Mouse (Mus musculus) brown adipose tissue, adult 24 weeks (tissue): ENCODE measurements around the gene Foxf1. TPM values are rescaled to one million over a fixed set of nuclear protein-coding genes. Genes with fewer than 3 reads are reported as not detected.
A peak's percentile ranks its signal among the peaks of the same experiment; 100 is the strongest.

ENCODE experiments used
- H3K27ac ChIP-seq: fragments of 200-500 bp; replicated peaks from 2 replicates; pipeline ENCODE4 v1.5.1; 2012; ENCODE audit warnings: low read depth, mild to moderate bottlenecking, low read length
- H3K4me1 ChIP-seq: fragments of 200-500 bp; 2 replicates; pipeline ENCODE4 v1.6.1; 2012; ENCODE audit warnings: low read length, mixed read lengths; ENCODE audit not compliant: control insufficient read depth, insufficient read depth, insufficient read length
- H3K4me3 ChIP-seq: fragments of 200-500 bp; 2 replicates; pipeline ENCODE4 v1.5.1; 2012; ENCODE audit warnings: low read depth, mild to moderate bottlenecking, low read length, moderate library complexity; ENCODE audit not compliant: insufficient read depth
- polyA plus RNA-seq: library from polyadenylated mRNA; stranded (reverse); fragments of >200 nt; gene quantifications from 2 replicates; pipeline ENCODE4 v1.2.4, GENCODE M21; 2012; ENCODE audit not compliant: missing spikeins, insufficient read depth, insufficient read length

Foxf1 gene
- polyA plus RNA-seq, 1 experiment, result not detected

DNA sequence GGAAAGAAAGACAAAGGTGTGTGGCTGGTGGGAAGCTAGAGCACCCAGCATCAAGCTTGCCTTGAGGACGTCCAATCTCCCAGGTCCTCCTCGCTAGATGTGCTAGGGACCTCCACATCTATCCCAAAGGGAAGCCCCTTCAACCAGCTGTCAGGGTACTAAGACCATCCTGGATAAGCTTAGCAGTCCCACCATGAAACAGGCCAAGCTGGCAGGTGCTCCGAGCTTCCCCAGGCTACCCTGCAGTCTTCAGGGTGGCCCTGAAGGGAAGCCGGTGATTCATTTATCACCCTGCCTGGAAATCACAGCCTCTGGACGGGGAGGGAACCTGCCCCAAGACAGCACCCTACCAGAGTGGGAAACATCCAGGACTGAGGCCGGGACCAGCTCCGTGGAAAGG is 7.6 kb upstream of the Foxf1 start:
- H3K4me3 ChIP-seq, result no peak overlapping the region
- H3K4me1 ChIP-seq, result no peaks in the 10 kb centered on the region
- H3K27ac ChIP-seq, result no peak overlapping the region

DNA sequence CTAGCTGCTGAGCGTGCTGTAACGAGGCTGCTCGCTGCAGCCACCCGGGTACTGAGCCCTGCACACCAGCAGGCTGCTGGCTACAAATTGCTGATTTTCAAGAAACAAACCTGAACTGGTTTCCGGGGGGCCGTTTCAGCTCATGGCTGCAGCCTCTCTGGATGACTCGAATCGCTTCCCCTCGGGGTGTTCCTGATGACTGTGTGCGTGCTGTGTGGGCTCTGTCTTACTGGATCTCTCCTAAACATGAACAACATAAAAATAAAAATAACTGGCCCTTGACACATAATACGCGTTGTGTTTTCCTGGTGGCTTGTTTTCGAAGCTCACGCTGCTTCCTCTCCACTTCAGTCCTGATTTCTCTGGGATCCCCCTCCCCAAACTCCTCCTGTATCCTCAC is 5.5 kb upstream of the Foxf1 start:
- Histone ChIP-seq H3K27ac (no peak overlapping the region), H3K4me3 (no peak overlapping the region), H3K4me1 (no peaks in the 10 kb centered on the region)

DNA sequence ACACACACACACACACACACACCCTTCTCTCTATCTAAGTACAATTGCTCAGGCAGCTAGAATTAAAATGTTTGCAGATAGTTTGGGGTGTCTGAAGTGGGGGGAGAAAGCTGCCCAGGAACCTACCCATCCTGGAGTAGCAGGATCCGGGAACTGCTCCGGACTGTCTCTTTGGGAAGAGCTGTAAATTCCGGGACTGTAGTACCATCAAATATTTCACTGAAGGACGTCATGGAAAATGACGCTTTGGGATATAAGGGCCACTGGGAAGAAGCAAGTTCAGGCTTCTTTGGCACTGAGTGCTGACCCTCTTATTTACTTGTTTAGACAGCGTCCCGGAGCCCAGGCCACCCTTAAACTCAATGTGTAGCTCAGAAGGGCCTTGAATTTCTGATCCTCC is 5.0 kb upstream of the Foxf1 start:
- H3K4me1 ChIP-seq, result no peaks in the 10 kb centered on the region
- H3K27ac ChIP-seq, result no peak overlapping the region
- no peak overlapping the region for H3K4me3 ChIP-seq

DNA sequence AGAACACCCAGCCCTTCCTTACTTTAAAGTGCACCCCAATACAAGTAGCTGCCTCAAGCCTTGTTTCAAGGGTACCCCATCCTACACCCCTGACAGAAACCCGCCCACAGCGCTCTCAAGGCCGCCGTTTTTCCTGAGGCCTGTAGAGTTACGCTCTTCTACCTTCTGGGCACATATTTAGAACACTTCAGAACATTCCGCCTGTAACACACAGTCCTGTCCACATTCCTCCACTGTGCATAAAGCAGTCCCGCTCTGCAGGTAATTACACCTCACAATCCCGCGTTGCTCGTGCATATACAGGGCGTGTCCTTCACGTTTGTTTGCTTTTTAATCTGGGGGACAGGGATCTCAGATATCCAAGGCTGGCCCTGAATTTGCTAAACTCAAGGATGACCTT is 4.2 kb upstream of the Foxf1 start:
- H3K4me1 ChIP-seq, result no peaks in the 10 kb centered on the region
- no peak overlapping the region for H3K4me3 ChIP-seq
- H3K27ac ChIP-seq, result no peak overlapping the region

DNA sequence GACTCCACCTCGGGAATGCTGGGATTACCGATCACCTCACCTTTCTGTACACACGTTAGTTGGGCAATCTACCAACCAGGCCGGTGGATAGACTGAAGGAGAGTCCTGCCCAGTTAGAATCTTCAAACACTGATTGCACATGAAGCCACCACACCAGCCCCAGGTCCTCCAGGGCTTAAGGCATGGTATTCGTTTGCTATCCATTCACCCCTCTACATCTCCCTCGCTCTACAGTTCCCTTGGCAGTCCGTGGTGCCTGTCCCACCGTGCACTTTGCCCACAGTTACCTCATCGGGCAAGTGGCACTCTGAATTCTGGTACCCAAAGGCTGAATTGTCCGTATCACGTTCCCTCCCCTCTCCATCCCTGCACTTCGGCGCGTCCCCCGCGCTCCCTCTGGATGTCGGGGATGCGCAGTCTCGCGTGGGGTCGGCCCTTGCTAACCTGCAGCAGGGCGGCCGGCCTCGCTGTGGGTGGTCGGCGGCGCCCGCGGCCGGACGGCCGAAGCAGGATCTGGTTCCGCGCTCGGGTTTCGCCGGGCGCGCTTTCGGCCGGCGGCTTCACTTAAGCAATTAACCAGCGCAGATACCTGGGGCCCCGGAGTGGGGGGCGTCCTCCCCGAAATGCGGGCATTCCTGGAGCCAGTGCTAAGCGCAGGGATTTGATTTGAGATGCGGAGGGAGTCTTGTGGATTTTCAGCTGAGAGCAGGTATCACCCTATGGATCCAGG is 3.7 kb upstream of the Foxf1 start:
- Histone ChIP-seq H3K4me3 (no peak overlapping the region), H3K27ac (no peak overlapping the region), H3K4me1 (no peaks in the 10 kb centered on the region)

DNA sequence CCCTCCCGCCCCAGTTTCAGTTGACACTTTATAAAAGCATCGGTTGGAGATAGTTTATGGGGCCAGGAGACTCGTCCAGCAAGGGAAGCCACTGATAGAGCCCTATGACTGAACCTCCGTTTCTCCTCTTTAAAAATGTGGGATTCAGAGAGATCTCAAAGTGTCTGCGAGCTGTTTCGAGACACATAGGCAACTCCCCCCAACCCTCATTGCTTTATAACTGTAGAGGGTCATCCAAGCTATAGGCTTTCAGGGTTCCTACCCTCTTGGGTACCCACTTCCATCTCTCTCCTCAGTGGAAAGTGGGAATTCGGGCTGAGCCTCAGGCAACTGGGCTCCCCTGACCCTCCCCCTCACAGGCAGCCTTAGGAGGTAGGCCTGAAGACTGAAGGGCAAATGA is 2.8 kb upstream of the Foxf1 start:
- Histone ChIP-seq H3K4me1 (no peaks in the 10 kb centered on the region), H3K4me3 (no peak overlapping the region), H3K27ac (no peak overlapping the region)

DNA sequence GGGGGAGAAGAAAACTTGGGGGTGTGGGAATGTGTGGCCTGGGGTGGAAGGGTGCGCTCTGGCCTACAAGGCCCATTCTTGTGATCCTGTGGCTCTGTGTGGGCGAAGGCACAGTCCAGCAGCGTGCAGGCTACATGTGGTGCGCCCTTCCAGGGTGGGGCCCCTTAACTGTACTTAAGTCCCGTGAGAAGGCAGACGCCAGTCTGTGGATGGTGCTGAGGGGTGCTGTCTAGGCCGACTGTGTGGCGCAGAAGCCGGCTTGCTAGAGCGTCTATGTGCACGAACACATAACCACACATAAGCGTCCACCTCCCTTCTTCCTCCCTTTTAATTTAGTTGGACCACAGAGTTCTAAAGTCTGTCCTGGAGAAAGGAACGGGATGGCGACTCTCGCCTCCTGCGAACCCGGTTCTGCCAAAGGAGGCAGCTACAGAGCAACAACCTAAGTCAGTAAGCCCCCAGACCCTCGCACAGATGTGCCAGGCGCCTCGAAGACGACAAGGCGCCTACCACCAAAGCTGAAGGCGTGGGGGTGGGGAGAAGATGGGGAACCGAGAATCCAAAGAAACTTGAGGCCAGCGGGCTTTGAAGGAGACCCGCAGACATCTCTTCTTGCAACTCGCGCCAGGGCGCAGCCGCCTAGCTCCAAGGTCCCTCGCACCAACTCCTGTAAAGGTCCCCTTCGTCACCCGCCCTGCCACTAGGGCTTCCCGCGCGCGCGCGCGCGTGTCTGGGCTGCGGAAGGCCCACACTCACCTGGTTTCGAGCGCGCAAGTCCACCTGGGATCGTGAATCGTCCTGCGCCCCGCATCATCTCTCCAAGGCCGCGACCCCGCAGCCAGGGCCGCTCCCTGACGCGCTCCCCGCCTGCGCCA is 1.7 kb upstream of the Foxf1 start:
- no peak overlapping the region for H3K27ac ChIP-seq
- no peaks in the 10 kb centered on the region for H3K4me1 ChIP-seq
- peak overlapping the region; percentile 73 for H3K4me3 ChIP-seq

DNA sequence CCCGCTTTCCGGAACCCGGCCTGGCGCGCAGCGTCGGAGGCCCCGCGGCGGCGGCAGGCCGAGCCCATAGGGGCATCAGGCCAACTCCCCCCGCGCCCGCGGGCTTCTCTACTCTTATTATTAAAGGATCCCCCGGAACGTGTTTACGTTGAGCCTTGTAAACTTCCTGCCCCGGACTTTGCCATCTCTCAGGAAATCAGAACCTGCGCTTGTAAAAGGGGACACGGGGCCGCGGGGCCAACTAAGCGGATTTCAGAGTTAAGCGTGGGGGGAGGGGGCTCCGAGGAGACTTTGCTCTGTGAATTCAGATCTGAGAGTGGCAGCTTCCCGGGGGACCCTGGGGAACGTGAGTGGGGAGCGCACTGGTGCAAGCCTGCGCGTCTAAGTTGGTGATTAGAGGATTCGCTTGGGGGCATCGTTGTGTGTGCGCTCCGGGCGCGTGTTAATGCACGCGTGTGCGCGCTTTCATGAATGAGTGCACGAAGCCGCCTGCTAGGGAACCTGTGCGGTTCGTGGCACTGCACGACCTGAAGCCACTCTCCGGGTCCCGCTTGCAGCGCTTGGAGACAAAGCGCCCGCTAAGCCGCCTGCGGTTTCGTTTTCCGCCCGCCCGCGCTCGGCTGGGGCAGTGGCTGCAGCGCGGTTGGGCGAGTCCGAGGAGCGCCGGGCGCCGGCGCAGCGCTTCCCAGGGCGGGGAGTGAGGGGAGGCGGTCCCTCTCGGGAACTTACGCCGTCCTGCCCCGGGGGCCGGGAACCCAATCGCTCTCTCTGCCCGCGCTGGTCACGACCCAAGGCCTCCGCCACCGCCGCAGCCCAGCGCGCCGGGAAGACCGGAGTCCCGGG is 872 bp upstream of the Foxf1 start:
- H3K4me3 ChIP-seq, result peak overlapping the region; percentile 73
- H3K4me1 ChIP-seq, result no peaks in the 10 kb centered on the region
- H3K27ac ChIP-seq, result no peak overlapping the region

DNA sequence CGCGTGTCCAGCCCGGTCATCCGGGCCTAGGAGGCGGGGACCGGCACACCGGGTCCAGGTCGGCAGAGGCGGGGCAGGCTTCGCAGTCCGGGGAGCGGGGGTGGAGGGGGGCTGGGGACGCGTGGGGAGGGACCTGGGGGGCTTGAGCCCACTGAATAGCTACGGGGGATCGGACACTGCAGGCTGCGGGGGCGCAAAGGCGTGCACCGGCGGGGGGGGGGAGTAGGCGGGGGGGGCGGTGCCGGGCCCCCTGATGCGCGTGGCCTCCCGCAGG is 313 bp upstream of the Foxf1 start:
- H3K27ac ChIP-seq, result no peak overlapping the region
- H3K4me3 ChIP-seq, result peak overlapping the region; percentile 73
- H3K4me1 ChIP-seq, result no peaks in the 10 kb centered on the region

DNA sequence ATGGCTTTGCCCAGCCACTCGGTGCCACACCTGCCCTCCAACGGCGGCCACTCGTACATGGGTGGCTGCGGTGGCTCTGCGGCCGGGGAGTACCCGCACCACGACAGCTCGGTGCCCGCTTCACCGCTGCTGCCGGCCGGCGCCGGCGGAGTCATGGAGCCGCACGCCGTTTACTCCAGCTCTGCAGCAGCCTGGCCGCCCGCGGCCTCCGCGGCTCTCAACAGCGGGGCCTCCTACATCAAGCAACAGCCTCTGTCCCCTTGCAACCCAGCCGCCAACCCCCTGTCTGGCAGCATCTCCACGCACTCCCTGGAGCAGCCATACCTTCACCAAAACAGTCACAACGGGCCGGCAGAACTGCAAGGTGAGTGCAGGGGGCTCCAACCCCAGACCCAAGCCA is 825 bp downstream of the Foxf1 start:
- Histone ChIP-seq H3K4me1 (no peaks in the 10 kb centered on the region), H3K4me3 (peak overlapping the region; percentile 40), H3K27ac (no peak overlapping the region)

DNA sequence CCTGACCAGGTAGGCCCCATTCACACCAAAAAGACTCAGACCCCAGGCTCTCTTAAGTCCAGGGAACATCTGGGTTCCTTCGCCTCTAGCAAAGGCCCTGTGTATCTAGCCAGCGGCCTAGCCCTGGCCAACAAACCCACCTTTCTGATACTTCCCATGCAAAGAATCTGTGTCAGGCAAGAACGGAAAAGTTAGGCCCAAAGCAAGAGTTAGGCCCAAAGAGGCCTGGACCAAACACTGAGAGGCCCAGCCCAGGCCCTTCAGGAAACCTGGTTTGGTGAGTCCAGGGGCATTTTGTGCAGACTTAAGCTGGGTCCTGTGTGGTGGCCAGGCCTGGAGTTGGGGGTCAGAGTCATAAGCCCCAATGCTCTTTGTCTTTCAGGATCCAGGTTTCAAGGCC is 1.4 kb downstream of the Foxf1 start:
- Histone ChIP-seq H3K27ac (no peak overlapping the region), H3K4me3 (no peak overlapping the region), H3K4me1 (no peaks in the 10 kb centered on the region)

DNA sequence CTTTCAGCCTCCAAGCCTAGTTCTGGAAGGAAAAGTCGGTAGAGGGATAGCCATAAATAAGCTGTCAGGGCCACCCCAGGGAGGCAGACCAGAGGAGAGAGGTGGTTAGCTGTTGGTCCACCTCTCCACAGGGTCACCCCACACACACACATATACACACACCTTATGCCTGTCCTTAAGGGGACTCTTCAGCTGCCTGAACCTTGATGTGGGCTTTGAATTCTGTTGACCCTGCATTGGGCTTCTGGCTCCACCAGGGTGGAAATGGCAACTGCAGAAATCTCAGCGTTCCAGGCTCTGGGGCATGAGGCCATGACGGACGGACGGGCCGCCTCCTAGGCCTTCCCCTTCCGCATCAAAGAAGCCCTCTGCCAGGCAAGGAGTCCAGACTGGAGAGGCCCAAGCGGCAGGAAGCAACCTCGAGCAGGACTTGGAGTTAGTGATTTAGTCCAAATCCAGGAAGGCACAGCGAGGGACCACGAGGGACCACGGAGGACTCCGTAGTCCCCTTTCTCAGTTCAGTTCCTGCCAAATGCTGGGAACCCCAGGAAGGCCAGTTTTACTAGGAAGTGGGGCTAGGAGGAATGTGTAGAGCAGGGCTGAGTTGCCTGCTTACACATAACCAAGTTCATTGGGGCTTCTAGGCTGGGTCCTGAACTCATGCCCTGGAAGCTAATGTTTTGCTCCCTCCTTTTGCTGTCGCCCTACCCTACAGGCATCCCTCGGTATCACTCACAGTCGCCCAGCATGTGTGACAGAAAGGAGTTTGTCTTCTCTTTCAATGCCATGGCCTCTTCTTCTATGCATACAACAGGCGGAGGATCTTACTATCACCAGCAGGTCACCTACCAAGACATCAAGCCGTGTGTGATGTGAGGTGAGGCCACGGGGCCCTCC is 2.1 kb downstream of the Foxf1 start:
- no peak overlapping the region for H3K4me3 ChIP-seq
- no peaks in the 10 kb centered on the region for H3K4me1 ChIP-seq
- H3K27ac ChIP-seq, result no peak overlapping the region

DNA sequence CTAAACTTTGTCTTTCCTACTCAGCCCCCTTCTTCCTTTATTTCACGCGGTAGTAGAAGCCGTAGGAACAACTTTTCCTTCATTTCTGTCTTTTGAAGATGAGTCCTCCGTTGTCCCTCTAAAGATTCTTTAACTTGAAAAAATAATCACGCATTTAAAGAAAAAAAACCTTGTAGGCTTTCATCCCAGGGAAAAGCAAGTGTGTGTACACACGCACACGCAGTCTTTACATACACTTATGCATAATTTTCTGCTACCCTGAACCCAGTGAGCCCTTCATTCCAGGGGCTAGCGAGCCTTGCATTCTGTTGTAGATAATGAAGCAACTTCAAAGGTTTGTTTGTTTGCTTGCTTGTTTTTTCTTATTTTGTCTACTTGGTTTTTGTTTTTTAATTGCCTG is 4.1 kb downstream of the Foxf1 start:
- H3K4me1 ChIP-seq, result no peaks in the 10 kb centered on the region
- no peak overlapping the region for H3K27ac ChIP-seq
- H3K4me3 ChIP-seq, result no peak overlapping the region

DNA sequence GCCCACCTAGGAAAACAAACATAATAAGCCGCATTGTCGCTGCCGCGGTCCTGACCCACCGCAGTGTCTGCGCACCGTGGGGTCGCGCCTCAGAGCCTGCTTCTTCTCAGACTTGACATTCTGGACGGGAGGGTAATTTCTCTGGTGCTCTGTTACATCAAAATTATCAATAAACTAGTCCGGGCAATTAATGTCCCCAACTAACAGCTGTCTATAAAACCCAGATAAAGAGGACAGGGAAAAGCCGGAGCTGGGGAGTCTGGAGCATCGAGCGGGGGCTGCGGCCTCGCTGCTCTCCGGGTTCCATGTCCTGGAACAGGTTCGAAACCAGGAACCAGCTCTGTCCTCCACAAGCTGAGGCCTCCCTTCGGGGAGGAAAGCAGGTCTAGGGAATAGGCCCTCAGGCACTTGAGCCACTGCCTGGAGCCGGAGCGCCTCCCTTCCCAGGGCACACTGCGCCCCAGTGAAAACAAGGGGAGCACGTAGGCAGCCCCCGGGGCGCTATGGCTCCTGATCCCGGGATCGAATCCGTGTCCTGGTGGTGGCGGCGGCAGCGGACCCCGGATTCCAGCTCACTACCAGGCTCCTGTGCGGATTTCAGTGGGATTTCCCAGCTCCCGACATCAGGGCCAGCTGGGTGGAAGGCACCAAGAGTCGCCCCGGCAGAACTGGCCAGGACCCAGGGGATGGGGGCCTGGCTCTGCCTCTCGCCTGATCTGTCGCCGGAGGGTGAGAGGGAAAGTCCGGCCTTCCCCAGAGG is 4.9 kb downstream of the Foxf1 start:
- Histone ChIP-seq H3K27ac (no peak overlapping the region), H3K4me3 (no peak overlapping the region), H3K4me1 (no peaks in the 10 kb centered on the region)
